Mouse (Mus musculus) liver, embryonic 14.5 days (tissue): ENCODE data around the gene Nrarp. TPM values are rescaled to one million over a fixed set of nuclear protein-coding genes. Genes with fewer than 3 reads are reported as not detected.

Experiments
- ATAC-seq: fragments of 200-750 bp; cut with Nextera tagmentation; 2 replicates; pipeline ENCODE4 v1.8.0; 2017; ENCODE audit warnings: moderate number of reproducible peaks, mild to moderate bottlenecking, moderate library complexity; ENCODE audit not compliant: insufficient read depth
- DNase-seq, 3 experiments: peaks; one replicate each; pipeline ENCODE4 v3.0.0-alpha.2; 2012 to 2013; ENCODE audit warnings: low read depth in 3 of 3, low spot score in 3 of 3
- H3K27ac ChIP-seq: fragments of 300-500 bp; sonication (generic); 2 replicates; pipeline ENCODE4 v1.5.1; 2014; ENCODE audit warnings: moderate library complexity, mild to moderate bottlenecking, control low read depth, inconsistent platforms
- H3K27me3 ChIP-seq: fragments of 300-500 bp; sonication (generic); 2 replicates; pipeline ENCODE4 v1.6.1; 2014; ENCODE audit warnings: mild to moderate bottlenecking, low read length, moderate library complexity; ENCODE audit not compliant: control insufficient read depth, insufficient read depth
- H3K36me3 ChIP-seq: fragments of 300-500 bp; sonication (generic); replicated peaks from 2 replicates; pipeline ENCODE4 v1.6.1; 2014; ENCODE audit warnings: low read depth; ENCODE audit not compliant: control insufficient read depth, insufficient read depth
- H3K4me1 ChIP-seq, 2 experiments: fragments of 200-500 bp in 1 of 2; fragments of 300-500 bp in 1 of 2; sonication (generic) in 1 of 2; replicated peaks; 2 replicates each; pipeline ENCODE4 v1.6.1; 2012 to 2014; ENCODE audit warnings: antibody characterized with exemption in 1 of 2, inconsistent platforms in 1 of 2, low read length in 1 of 2; ENCODE audit not compliant: control insufficient read depth in 2 of 2, insufficient read depth in 2 of 2
- H3K4me2 ChIP-seq: fragments of 300-500 bp; sonication (generic); 2 replicates; pipeline ENCODE4 v1.6.1; 2014; ENCODE audit warnings: low read depth, mild to moderate bottlenecking, control low read depth, moderate library complexity
- H3K4me3 ChIP-seq, 2 experiments: fragments of 200-500 bp in 1 of 2; fragments of 300-500 bp in 1 of 2; sonication (generic) in 1 of 2; 2 replicates each; pipeline ENCODE4 v1.5.1; 2012 to 2014; ENCODE audit warnings: low read depth in 2 of 2, low read length in 2 of 2, mild to moderate bottlenecking in 2 of 2, control low read depth in 1 of 2, inconsistent platforms in 1 of 2, moderate library complexity in 1 of 2; ENCODE audit not compliant: insufficient read depth in 1 of 2
- H3K9ac ChIP-seq: fragments of 300-500 bp; sonication (generic); replicated peaks from 2 replicates; pipeline ENCODE4 v1.6.1; 2014; ENCODE audit warnings: mild to moderate bottlenecking, control low read depth, moderate library complexity
- H3K9me3 ChIP-seq: fragments of 300-500 bp; sonication (generic); 2 replicates; pipeline ENCODE4 v1.6.1; 2016; ENCODE audit warnings: low read length, mixed read lengths; ENCODE audit not compliant: control insufficient read depth
- CTCF ChIP-seq: IDR thresholded peaks from 2 replicates; pipeline ENCODE4 v1.5.1; 2016; ENCODE audit warnings: antibody characterized with exemption, low read depth, control low read depth
- EP300 ChIP-seq: IDR thresholded peaks from 2 replicates; pipeline ENCODE4 v1.6.1; 2016; ENCODE audit warnings: antibody characterized with exemption, low read depth
- WGBS: fragments of 180-500 bp; shearing (Covaris S2); extraction: QIAGEN DNeasy Blood & Tissue Kit; methylation state at CpG from one replicate; pipeline ENCODE4 v1.1.7; 2014; ENCODE audit not compliant: insufficient replicate concordance; 5-methylcytosine and 5-hydroxymethylcytosine counted together
- polyA plus RNA-seq, 2 experiments: library from polyadenylated mRNA; depleted of rRNA in 1 of 2; stranded (reverse) in 1 of 2; unstranded in 1 of 2; fragments of >200 nt; fragmentation: Nextera tagmentation in 1 of 2; extraction: Ambion mirVana in 1 of 2; gene quantifications; 2 replicates each; pipeline versions ENCODE4 v1.2.1 to v1.2.3; 2012 to 2014

The Nrarp gene
- polyA plus RNA-seq, 2 experiments: 1.8 to 3.9 TPM

DNA sequence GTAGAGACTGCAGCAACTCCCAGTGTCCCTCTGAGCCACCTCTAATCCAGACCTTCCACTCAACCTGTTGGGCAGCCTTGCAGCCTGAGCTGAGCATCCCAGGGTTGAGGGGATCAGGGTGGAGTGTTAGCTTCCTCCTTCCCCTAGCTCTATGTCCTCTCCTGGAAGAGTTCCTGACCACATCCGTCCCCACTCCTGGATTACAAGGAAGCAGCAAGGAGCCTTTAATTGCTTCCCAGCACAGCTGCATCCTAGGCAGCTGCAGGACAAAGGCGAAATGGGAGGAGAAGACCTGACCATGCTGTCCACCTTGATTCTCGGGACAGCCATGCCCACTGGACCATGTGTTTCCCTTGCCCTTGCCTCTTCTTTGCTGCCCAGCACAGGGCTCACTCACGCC, 3.5 kb upstream of the Nrarp start:
- Histone ChIP-seq H3K36me3 (no peaks in the 10 kb centered on the region), H3K9ac (no peak overlapping the region), H3K27ac (no peak overlapping the region), H3K4me1 (peaks cover 27 to 42% of the 10 kb centered on the region in 2 experiments), H3K4me2 (no peak overlapping the region), H3K4me3 (no peak overlapping the region), H3K27me3 (peaks cover 7% of the 10 kb centered on the region; the same call in 1 of the 2 replicates), H3K9me3 (no peaks in the 10 kb centered on the region)
- TF ChIP-seq CTCF (no peak), EP300 (no peak)
- DNase-seq: no peak
- no peak for ATAC-seq
- WGBS: 61% methylated on average over 4 of the region's 4 CpGs

- Histone ChIP-seq H3K9ac (no peak overlapping the region), H3K9me3 (no peaks in the 10 kb centered on the region), H3K27ac (no peak overlapping the region), H3K27me3 (peaks cover 7% of the 10 kb centered on the region; the same call in 1 of the 2 replicates), H3K36me3 (no peaks in the 10 kb centered on the region), H3K4me3 (no peak overlapping the region), H3K4me1 (peaks cover 24 to 40% of the 10 kb centered on the region in 2 experiments), H3K4me2 (no peak overlapping the region)
- no peak for ATAC-seq
- WGBS: 42% methylated on average over 6 of the region's 6 CpGs
- no peak for DNase-seq
- no peak for TF ChIP-seq EP300
- no peak for TF ChIP-seq CTCF
Measured at GRCm38 (mm10) chr2:25177685-25178084, 2.9 kb upstream of the Nrarp start.

DNA sequence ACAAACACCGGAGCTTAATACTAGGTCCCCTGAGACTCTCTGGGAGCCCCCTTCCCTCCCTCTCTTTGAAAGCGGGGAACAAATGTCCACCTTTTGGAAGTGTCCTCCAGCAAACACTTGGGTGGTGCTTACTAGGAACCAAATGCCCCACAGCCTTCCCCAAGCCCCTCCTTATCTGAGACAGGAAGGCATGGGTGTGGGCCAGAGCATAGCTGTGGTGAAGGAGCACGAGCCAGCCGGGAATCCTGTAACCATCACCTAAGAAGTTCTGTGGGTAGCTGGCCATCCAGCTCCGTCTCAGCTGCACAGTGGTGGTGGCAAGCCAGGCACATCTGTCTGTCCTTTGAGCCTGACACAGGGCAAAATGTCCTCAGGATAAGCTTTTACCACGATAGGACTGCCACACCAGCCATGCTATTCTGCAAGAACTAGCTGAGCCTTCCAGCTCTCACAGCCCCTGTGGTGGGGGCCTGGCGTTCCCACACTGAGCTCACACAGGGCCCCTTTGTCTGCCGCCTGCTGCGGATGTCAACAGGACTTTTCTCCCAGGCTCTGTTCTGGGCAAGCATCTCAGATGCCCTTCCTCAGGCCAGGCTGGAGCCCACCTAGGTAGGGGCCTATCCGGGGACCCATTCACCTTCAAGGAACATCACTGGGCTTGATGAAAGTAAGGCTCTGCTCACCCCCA, 2.1 kb upstream of the Nrarp start:
- DNase-seq (no peak), ATAC-seq (no peak)
- no peak for TF ChIP-seq EP300
- no peak for TF ChIP-seq CTCF
- Histone ChIP-seq H3K4me2 (no peak overlapping the region), H3K27ac (no peak overlapping the region), H3K27me3 (peaks cover 10% of the 10 kb centered on the region; the same call in 1 of the 2 replicates), H3K9ac (no peak overlapping the region), H3K36me3 (no peaks in the 10 kb centered on the region), H3K4me3 (no peak overlapping the region), H3K4me1 (peaks cover 16 to 37% of the 10 kb centered on the region in 2 experiments), H3K9me3 (no peaks in the 10 kb centered on the region)
- 36% methylated on average over 10 of the region's 10 CpGs for WGBS

GRCm38 (mm10) chr2:25179566-25180217, 866 bp upstream of the Nrarp start:
- H3K9me3 ChIP-seq: no peaks in the 10 kb centered on the region
- peaks cover 12% of the 10 kb centered on the region for H3K27me3 ChIP-seq
- no peak overlapping the region for H3K4me3 ChIP-seq
- 61% methylated on average over 15 of the region's 15 CpGs for WGBS
- peak overlapping the region; percentile 90 for H3K4me2 ChIP-seq
- H3K36me3 ChIP-seq: no peaks in the 10 kb centered on the region
- no peak for DNase-seq
- no peak for TF ChIP-seq CTCF
- no peak for ATAC-seq
- H3K9ac ChIP-seq: no peak overlapping the region
- H3K27ac ChIP-seq: no peak overlapping the region
- peaks cover 11 to 26% of the 10 kb centered on the region in 2 experiments for H3K4me1 ChIP-seq
